Mouse (Mus musculus) layer of hippocampus, postnatal 14 days (tissue): ENCODE measurements around the gene Ambp. TPM values are rescaled to one million over a fixed set of nuclear protein-coding genes. Genes with fewer than 3 reads are reported as not detected.

Experiments
- DNase-seq, 2 experiments: peaks; one replicate each; pipeline ENCODE4 v3.0.0; 2021 to 2022; ENCODE audit warnings: low spot score in 2 of 2, mixed read lengths in 1 of 2
- total RNA-seq, 2 experiments: library from RNA; stranded (reverse); gene quantifications; 2 replicates each; pipeline ENCODE4 v1.2.3; 2021

Gene Ambp
- total RNA-seq, 2 experiments from 2014 or later: not detected

GRCm38 (mm10) chr4:63124861-63125466, 29.6 kb downstream of the Ambp start:
- peak; percentile 8 to 24 for DNase-seq

- DNase-seq: peak; percentile 72 to 86
Measured at GRCm38 (mm10) chr4:63118639-63119437, 35.8 kb downstream of the Ambp start.

DNA sequence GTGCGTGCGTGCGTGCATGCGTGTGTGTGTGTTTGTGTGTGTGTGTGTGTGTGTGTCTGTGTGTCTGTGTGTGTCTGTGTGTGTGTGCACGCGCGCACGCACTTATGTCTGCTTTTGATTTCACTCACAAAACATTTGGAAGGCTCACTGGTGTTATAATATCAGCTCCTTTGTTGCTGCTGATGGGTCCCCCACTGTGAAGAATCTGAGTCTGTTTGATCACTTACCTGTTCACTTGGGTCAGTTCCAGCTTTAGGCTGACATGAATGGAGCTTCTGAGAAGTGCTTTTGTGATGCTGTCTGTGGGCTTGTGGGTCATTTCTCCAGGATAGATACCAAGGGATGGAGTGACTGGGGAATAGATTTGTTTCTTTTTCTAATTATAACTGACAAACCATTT, 48.9 kb downstream of the Ambp start:
- no peak for DNase-seq

DNA sequence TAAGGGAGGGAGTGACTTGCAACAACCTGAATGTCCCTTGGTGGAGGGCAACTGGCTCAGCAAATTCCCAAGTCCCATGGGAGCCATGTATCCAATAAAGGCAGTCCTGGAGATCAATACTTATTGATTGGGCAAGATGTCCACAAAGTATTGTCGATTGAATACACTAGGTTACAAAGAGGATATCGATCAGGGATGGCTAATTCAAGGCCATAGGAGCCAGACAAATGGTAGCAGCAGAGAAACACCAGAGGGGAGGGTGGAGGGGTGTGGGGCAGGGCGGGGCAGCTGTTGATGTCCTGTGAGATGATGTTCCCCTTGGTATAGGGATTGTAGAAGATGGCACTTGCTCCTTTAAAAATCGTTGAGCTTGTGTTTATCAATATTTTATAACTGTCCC, 52.6 kb downstream of the Ambp start:
- DNase-seq: no peak

DNA sequence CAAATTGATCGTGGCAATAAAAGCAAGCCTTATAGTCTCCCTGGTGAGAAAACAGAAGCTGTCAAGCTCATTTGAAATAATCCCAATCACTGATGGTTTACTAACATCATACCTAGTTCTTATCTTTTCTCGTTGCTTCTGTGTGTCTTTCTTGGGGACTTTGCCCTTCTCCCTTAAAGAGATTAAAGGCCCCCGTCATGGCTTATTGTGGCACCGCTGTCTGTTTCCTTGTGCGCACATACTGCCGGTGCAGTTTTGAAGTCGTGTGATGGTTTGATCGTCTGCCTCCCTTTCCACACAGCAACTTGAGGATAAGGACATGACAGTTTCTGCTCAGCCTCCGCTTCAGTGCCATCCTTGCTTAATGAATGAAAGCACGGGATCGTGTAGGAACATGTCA, 54.1 kb downstream of the Ambp start:
- no peak for DNase-seq

GRCm38 (mm10) chr4:63097603-63098002, 57.0 kb downstream of the Ambp start:
- no peak for DNase-seq

Other genes with a start within 250 kb of the Ambp start
- gene Zfp618, start 189.2 kb downstream of the Ambp start, total RNA-seq: 1 to 10 TPM; 3.7 to 4.7 TPM
- gene Kif12, start 17.3 kb upstream of the Ambp start, total RNA-seq: not detected
- 1 to 10 TPM; 3.1 to 3.8 TPM for gene Col27a1, start 59.2 kb upstream of the Ambp start, total RNA-seq
- not detected for gene Orm1, start 189.8 kb upstream of the Ambp start, total RNA-seq
- gene Orm3, start 201.4 kb upstream of the Ambp start, total RNA-seq: not detected
- not detected for gene Orm2, start 207.7 kb upstream of the Ambp start, total RNA-seq
- gene Akna, start 248.6 kb upstream of the Ambp start, total RNA-seq: 1 to 10 TPM; 4.4 to 4.6 TPM